Mouse (Mus musculus) lung, postnatal 0 days (tissue): Measurements from ENCODE around the gene Wdr47. TPM values are rescaled to one million over a fixed set of nuclear protein-coding genes. Genes with fewer than 3 reads are reported as not detected.

Source experiments
- ATAC-seq: fragments of 200-750 bp; cut with Nextera tagmentation; 2 replicates; pipeline ENCODE4 v1.8.0; 2017; ENCODE audit warnings: moderate library complexity
- DNase-seq: peaks from one replicate; pipeline ENCODE4 v3.0.0-alpha.2; 2016; ENCODE audit warnings: low spot score
- H3K27ac ChIP-seq: fragments of 300-500 bp; sonication (generic); 2 replicates; pipeline ENCODE4 v1.5.1; 2014; ENCODE audit warnings: antibody characterized with exemption, mild to moderate bottlenecking, low read length, mixed read lengths
- H3K27me3 ChIP-seq: fragments of 300-500 bp; sonication (generic); replicated peaks from 2 replicates; pipeline ENCODE4 v1.6.1; 2014; ENCODE audit warnings: low read length, mixed read lengths; ENCODE audit not compliant: insufficient read depth
- H3K36me3 ChIP-seq: fragments of 300-500 bp; sonication (generic); 2 replicates; pipeline ENCODE4 v1.6.1; 2014; ENCODE audit warnings: low read length, mixed read lengths; ENCODE audit not compliant: insufficient read depth
- H3K4me1 ChIP-seq: fragments of 300-500 bp; sonication (generic); 2 replicates; pipeline ENCODE4 v1.6.1; 2014; ENCODE audit warnings: antibody characterized with exemption, low read depth, low read length, mixed read lengths; ENCODE audit not compliant: insufficient read depth
- H3K4me2 ChIP-seq: fragments of 300-500 bp; sonication (generic); replicated peaks from 2 replicates; pipeline ENCODE4 v1.6.1; 2014; ENCODE audit warnings: low read depth, mild to moderate bottlenecking, low read length, moderate library complexity, mixed read lengths
- H3K4me3 ChIP-seq: fragments of 300-500 bp; sonication (generic); 2 replicates; pipeline ENCODE4 v1.5.1; 2014; ENCODE audit warnings: low read depth, low read length
- H3K9ac ChIP-seq: fragments of 300-500 bp; sonication (generic); replicated peaks from 2 replicates; pipeline ENCODE4 v1.6.1; 2014; ENCODE audit warnings: low read depth, mild to moderate bottlenecking
- H3K9me3 ChIP-seq: fragments of 300-500 bp; sonication (generic); 2 replicates; pipeline ENCODE4 v1.6.1; 2016; ENCODE audit warnings: low read length, mixed read lengths
- CTCF ChIP-seq: IDR thresholded peaks from 2 replicates; pipeline ENCODE4 v1.5.1; 2016; ENCODE audit warnings: antibody characterized with exemption, mild to moderate bottlenecking
- EP300 ChIP-seq: IDR thresholded peaks from 2 replicates; pipeline ENCODE4 v1.6.1; 2016; ENCODE audit warnings: antibody characterized with exemption, mild to moderate bottlenecking, control low read depth
- WGBS: fragments of 180-500 bp; shearing (Covaris S2); extraction: QIAGEN DNeasy Blood & Tissue Kit; methylation state at CpG from one replicate; pipeline ENCODE4 v1.1.7; 2014; 5-methylcytosine and 5-hydroxymethylcytosine counted together
- polyA plus RNA-seq: library from polyadenylated mRNA; unstranded; fragments of >200 nt; fragmentation: Nextera tagmentation; extraction: Ambion mirVana; gene quantifications from 2 replicates; pipeline ENCODE4 v1.2.1, GENCODE M21; 2015

Wdr47 gene
- polyA plus RNA-seq, 1 experiment from 2014 or later, result 7.8 TPM

DNA sequence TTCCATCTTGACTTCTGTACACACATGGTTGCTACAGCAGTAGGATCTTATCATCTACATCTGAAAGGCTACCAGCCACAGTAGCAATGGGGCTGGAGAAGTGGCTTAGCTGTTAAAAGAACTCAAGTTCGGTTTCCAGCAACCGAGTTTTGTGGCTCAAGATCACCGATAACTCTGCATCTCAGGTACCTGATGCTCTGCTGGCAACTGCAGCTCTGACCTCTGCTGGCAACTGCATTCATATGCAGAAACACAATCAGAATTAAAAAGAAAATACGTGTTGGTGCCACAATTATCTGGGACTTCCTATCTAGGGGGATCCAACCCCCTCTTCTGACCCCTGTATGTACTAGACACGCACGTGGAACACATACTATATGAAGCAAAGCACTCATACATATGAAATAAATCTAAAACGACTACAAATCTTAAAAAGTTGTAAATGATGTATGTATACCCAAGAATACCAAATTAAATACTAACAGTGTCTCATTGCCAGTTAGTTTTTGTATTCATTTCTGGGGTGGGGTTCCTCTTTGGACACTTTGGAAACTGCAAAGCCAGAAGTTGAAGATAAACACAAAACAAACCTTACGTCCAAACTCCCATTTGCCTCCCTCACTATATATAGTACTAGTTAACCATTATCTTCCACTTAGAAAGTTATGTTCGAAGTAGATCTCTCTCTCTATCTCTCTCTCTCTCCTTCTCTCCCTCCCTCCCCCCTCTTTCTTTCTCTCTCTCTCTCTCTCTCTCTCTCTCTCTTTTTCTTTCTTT lies 62.0 kb downstream of the Wdr47 start:
- Histone ChIP-seq H3K4me1 (peaks cover 5% of the 10 kb centered on the region; the same call in 1 of the 2 replicates), H3K27me3 (no peaks in the 10 kb centered on the region), H3K9ac (no peak overlapping the region), H3K9me3 (no peaks in the 10 kb centered on the region), H3K36me3 (no peaks in the 10 kb centered on the region), H3K4me3 (peak overlapping the region; percentile 74; the same call in 1 of the 2 replicates), H3K27ac (no peak overlapping the region), H3K4me2 (peak overlapping the region; percentile 60)
- no peak for ATAC-seq
- TF ChIP-seq EP300, result no peak
- peak; percentile 54 for TF ChIP-seq CTCF
- peak; percentile 26 for DNase-seq
- WGBS, result 13% methylated on average over 9 of the region's 9 CpGs

DNA sequence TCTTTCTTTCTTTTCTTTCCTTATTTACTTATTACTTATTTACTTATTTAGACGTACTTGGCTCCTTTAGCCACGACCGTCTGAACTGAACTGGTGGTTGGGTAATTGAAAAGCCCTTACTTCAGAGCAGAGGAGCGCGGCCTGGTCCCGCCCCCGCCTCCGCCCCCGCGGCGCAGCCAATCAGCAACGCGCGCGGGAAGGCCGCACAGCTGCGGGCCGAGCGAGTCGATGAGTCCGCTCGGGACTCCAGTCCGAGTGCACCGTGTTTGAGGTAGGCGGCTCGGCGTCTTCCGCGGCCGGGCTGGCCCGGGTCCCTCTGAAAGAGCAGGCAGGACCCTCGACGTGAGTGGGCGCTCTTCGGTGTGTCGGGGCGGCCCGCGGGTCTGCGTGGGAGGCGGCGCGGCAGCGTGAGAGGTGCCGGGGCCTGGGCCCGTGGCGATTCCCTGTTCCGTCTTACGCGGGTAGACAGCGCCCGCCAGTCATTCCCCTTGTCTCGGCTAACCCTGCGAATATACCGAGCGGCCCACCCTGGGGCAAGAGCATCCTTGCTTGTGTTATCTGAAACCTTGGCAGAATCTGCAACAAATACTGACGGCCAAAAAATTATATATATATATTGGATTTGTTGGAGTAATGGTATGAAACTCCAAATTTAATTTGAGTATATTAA lies 62.8 kb downstream of the Wdr47 start, which contains the start of gene Clcc1:
Gene Clcc1 (plus strand): TSS at position 204 of the 670 bp plus-strand sequence.
- H3K4me3 ChIP-seq, result peak within 1 kb of the TSS; percentile 74
- no peaks in the 10 kb centered on the region for H3K36me3 ChIP-seq
- DNase-seq (peak; percentile 97), ATAC-seq (peak; percentile 99)
- H3K27me3 ChIP-seq, result no peaks in the 10 kb centered on the region
- H3K9me3 ChIP-seq, result no peaks in the 10 kb centered on the region
- TF ChIP-seq EP300, result no peak
- TF ChIP-seq CTCF, result no peak; the same call in 1 of the 2 replicates
- H3K9ac ChIP-seq, result peak within 1 kb of the TSS; percentile 91
- peaks cover 5% of the 10 kb centered on the region; the same call in 1 of the 2 replicates for H3K4me1 ChIP-seq
- H3K27ac ChIP-seq, result peak within 1 kb of the TSS; percentile 88
- peak within 1 kb of the TSS; percentile 60 for H3K4me2 ChIP-seq
- WGBS, result under 1% methylated on average over 57 of the region's 57 CpGs

DNA sequence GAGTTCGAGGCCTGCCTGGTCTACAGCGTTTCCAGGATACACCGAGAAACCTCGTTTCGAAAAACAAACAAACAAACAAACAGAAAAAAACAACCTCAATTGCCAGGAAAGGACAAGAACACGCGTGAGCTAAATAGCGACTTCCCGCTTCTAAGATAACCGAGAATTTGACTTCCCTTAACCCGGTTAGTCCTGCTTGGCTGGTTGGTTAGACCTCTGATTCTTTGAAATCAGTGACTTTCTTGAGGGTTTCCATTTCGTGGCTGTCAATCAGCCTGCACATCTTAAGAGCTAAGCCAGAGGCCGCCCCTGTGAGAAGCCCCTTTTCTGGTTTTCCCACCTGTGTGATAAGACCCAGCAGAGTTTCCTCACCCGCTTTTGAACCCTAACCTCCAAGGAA lies 63.5 kb downstream of the Wdr47 start:
- TF ChIP-seq CTCF (no peak), EP300 (no peak)
- 12% methylated on average over 14 of the region's 14 CpGs for WGBS
- ATAC-seq (no peak), DNase-seq (peak; percentile 34)
- no peaks in the 10 kb centered on the region for H3K27me3 ChIP-seq
- H3K4me2 ChIP-seq, result peak overlapping the region; percentile 60
- peak overlapping the region; percentile 74 for H3K4me3 ChIP-seq
- no peaks in the 10 kb centered on the region for H3K36me3 ChIP-seq
- H3K4me1 ChIP-seq, result peaks cover 5% of the 10 kb centered on the region; the same call in 1 of the 2 replicates
- no peaks in the 10 kb centered on the region for H3K9me3 ChIP-seq
- peak overlapping the region; percentile 91 for H3K9ac ChIP-seq
- 0 out of 2 replicates have a peak overlapping the region, but pooled peaks have one; percentile 88 for H3K27ac ChIP-seq

DNA sequence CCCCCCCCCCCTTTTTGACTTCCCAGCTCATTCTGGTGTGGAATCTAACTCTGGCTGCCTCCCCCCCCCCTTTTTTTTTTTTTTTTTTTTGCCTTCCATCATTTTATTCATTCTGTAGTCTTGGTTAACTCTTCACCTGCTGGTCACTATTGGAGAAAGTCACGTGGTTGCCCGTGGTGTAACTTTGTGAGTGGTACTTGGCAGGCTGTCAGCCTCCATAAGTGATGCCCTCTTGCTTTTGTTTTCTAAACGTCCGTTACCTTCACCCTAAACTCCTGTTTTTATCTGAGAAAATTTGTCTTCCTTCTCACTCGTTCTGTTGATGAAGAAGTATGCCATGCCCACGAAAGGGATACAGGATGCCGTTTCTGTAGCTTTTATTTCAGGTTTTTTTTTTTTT lies 64.4 kb downstream of the Wdr47 start:
- ATAC-seq (no peak), DNase-seq (peak; percentile 6)
- TF ChIP-seq EP300 (no peak), CTCF (no peak)
- Histone ChIP-seq H3K4me2 (no peak overlapping the region; the same call in 1 of the 2 replicates), H3K36me3 (no peaks in the 10 kb centered on the region), H3K27me3 (no peaks in the 10 kb centered on the region), H3K4me1 (peaks cover 5% of the 10 kb centered on the region; the same call in 1 of the 2 replicates), H3K27ac (no peak overlapping the region), H3K9me3 (no peaks in the 10 kb centered on the region), H3K4me3 (no peak overlapping the region), H3K9ac (no peak overlapping the region)
- 72% methylated on average over 7 of the region's 7 CpGs for WGBS

DNA sequence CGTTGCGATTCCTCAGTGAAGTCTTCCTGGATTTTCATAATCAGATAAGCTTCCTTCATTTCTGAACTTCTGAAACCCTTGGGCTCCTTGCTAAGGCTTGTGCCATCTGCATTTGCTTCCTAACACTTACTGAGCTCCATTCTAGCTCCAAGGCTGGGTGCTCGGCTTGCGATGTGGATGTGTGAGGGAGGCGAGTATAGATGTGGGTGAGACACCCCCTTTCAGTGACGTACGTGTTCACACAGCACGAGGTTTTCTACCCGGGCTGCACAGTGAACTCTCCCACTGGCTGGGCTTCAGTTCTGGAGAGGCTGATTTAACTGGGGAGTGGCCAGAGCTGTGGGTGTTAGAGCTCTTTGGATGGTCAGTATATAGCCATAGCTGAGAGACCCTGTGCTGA lies 67.5 kb downstream of the Wdr47 start:
- Histone ChIP-seq H3K27me3 (no peaks in the 10 kb centered on the region), H3K27ac (no peak overlapping the region), H3K9ac (no peak overlapping the region), H3K36me3 (peaks cover 18% of the 10 kb centered on the region; the same call in 1 of the 2 replicates), H3K9me3 (no peaks in the 10 kb centered on the region), H3K4me2 (no peak overlapping the region), H3K4me1 (peaks cover 5% of the 10 kb centered on the region; the same call in 1 of the 2 replicates), H3K4me3 (no peak overlapping the region)
- ATAC-seq (no peak), DNase-seq (no peak)
- 91% methylated on average over 9 of the region's 9 CpGs for WGBS
- TF ChIP-seq EP300, result no peak
- no peak for TF ChIP-seq CTCF

DNA sequence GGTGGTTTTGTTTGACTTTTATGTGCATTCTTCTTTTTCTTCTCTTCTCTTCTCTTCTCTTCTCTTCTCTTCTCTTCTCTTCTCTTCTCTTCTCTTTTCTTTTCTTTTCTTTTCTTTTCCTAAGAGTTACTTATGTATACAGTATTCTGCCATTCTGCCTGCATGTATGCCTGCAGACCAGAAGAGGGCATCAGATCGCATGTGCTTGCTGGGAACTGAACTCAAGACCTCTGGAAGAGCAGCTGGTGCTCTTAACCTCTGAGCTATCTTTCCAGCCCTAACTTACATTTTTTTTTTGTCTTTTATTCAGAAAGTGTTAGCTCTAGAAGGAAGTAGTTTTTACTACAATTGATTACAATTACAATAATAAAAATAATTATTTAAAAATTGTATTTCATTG lies 69.9 kb downstream of the Wdr47 start:
- ATAC-seq (no peak), DNase-seq (no peak)
- Histone ChIP-seq H3K4me3 (no peak overlapping the region), H3K9me3 (no peaks in the 10 kb centered on the region), H3K4me1 (no peaks in the 10 kb centered on the region), H3K4me2 (no peak overlapping the region), H3K9ac (no peak overlapping the region), H3K27ac (no peak overlapping the region), H3K36me3 (peaks cover 19% of the 10 kb centered on the region; the same call in 1 of the 2 replicates), H3K27me3 (no peaks in the 10 kb centered on the region)
- 83% methylated on average over 1 of the region's 1 CpGs for WGBS
- no peak for TF ChIP-seq EP300
- peak; percentile 46 for TF ChIP-seq CTCF
